Mouse (Mus musculus) myocyte (in vitro differentiated cells): ENCODE results near the gene Wipf2.

Source experiments
- CEBPB ChIP-seq: IDR thresholded peaks from 2 replicates; pipeline ENCODE4 v1.6.1; 2011; ENCODE audit warnings: mild to moderate bottlenecking, moderate library complexity; ENCODE audit not compliant: poor library complexity, insufficient read depth, severe bottlenecking
- E2F4 ChIP-seq: IDR thresholded peaks from one replicate; pipeline ENCODE4 v1.6.1; 2011; ENCODE audit warnings: mild to moderate bottlenecking, control low read depth, moderate library complexity; ENCODE audit not compliant: insufficient read depth
- MAX ChIP-seq: IDR thresholded peaks from one replicate; pipeline ENCODE4 v1.6.1; 2011; ENCODE audit warnings: low read depth, mild to moderate bottlenecking, control low read depth
- POLR2A ChIP-seq: IDR thresholded peaks from one replicate; pipeline ENCODE4 v1.6.1; 2011; ENCODE audit warnings: low read depth, mild to moderate bottlenecking, control low read depth, moderate library complexity; ENCODE audit not compliant: insufficient read length
- POLR2AphosphoS2 ChIP-seq: IDR thresholded peaks from one replicate; pipeline ENCODE4 v1.6.1; 2011; ENCODE audit warnings: low read depth, control low read depth; ENCODE audit not compliant: insufficient read length
- SRF ChIP-seq: IDR thresholded peaks from one replicate; pipeline ENCODE4 v1.6.1; 2011; ENCODE audit warnings: low read depth; ENCODE audit not compliant: control insufficient read depth, insufficient read length
- TCF12 ChIP-seq: IDR thresholded peaks from one replicate; pipeline ENCODE4 v1.6.1; 2011; ENCODE audit warnings: mild to moderate bottlenecking, control low read depth; ENCODE audit not compliant: poor library complexity, insufficient read depth, severe bottlenecking
- TCF3 ChIP-seq: IDR thresholded peaks from one replicate; pipeline ENCODE4 v1.6.1; 2011; ENCODE audit warnings: low read depth, control low read depth; ENCODE audit not compliant: insufficient read length
- USF1 ChIP-seq: IDR thresholded peaks from one replicate; pipeline ENCODE4 v1.6.1; 2011; ENCODE audit warnings: low read depth, mild to moderate bottlenecking, control low read depth, moderate library complexity

- no peak for TF ChIP-seq TCF12
- no peak for TF ChIP-seq USF1
- no peak for TF ChIP-seq SRF
- TF ChIP-seq POLR2A = no peak
- TF ChIP-seq CEBPB = no peak
- no peak for TF ChIP-seq E2F4
- no peak for TF ChIP-seq POLR2AphosphoS2
- TF ChIP-seq TCF3 = no peak
- TF ChIP-seq MAX = no peak
These were observed 70.9 kb downstream of the Wipf2 start for GRCm38 (mm10) chr11:98934367-98934766.
